Mouse (Mus musculus) inflammation-experienced regulatory T-cells, adult 6 months (primary cell): ENCODE results near the gene Kcnk6. TPM values are rescaled to one million over a fixed set of nuclear protein-coding genes. Genes with fewer than 3 reads are reported as not detected.
"Not testable (repeated sequence)": the region's sequence is repeated elsewhere in the genome, so short reads cannot be mapped to it uniquely, and the experiment has no call there.

ENCODE experiments used
- ATAC-seq: one replicate; pipeline ENCODE4 v1.8.0; 2017
- polyA plus RNA-seq, 3 experiments: library from polyadenylated mRNA; unstranded; fragments of 100-300 nt; shearing (Covaris generic); gene quantifications; one replicate each; pipeline ENCODE4 v1.2.1; 2017

Kcnk6 gene
- polyA plus RNA-seq, 3 experiments from 2014 or later: 1.9 to 4.0 (median 2.0) TPM

- no peak for ATAC-seq
These were observed 14.5 kb upstream of the Kcnk6 start for GRCm38 (mm10) chr7:29246619-29247313.

- no peak for ATAC-seq
These were observed 13.7 kb upstream of the Kcnk6 start for GRCm38 (mm10) chr7:29246015-29246414.

GRCm38 (mm10) chr7:29244732-29245416 lies 12.6 kb upstream of the Kcnk6 start:
- peak; percentile 58 for ATAC-seq

- peak; percentile 98 for ATAC-seq
These were observed 6.0 kb upstream of the Kcnk6 start, which contains the start of gene Yif1b for GRCm38 (mm10) chr7:29238019-29238967. TSS of gene Yif1b (plus strand) at chr7:29238329.

DNA sequence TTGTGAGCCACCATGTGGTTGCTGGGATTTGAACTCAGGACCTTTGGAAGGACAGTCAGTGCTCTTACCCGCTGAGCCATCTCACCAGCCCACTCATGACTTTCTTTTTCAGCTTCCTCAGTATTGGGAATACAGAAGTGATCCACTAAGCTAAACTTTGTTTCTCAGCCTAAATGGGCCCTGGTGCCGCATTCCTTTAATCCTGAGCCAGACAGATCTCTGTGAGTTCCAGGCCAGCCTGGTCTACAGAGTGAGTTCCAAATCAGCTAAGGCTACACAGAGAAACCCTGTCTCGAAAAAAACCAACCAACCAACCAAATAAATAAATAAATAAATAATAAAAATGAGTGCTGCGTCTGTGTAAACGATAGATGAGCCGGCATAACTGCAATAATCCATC lies 5.3 kb upstream of the Kcnk6 start:
- ATAC-seq: not testable (repeated sequence)

DNA sequence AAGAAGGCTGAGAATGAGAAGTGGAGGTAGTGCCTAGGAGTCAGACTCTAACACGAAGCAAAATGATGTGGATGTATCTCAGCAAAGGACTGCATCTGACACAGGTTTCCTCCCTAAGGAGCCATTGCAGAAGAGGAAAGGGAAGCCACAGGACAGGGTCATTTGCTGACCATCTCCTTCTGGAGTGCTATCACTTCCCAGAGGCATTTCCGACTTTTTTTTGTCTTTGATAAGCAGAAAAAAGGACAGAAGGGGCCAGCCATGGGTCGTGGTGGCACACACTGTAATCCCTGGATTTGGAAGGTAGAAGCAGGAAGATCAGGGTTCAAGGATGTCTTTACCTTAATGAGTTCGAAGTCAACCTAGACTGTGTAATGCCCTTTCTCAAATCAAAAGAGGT lies 4.3 kb upstream of the Kcnk6 start:
- ATAC-seq: no peak

DNA sequence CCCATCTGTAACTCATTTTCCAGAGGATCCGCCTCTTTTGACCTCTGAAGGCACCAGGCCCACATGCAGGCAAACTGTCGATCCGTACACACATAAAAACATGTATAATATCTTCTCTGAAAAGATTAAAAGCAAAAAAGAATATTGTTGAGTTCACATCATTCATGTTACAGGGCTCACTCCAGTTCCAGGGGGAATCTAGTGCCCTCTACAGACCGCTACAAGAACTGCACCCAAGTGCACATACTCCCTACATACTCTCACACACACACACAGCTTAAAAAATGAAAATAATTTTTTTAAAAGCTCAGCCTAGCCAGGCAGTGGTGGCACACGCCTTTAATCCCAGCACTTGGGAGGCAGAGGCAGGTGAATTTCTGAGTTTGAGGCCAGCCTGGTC lies 2.3 kb upstream of the Kcnk6 start:
- ATAC-seq: no peak

GRCm38 (mm10) chr7:29233745-29234144 lies 1.4 kb upstream of the Kcnk6 start:
- no peak for ATAC-seq

DNA sequence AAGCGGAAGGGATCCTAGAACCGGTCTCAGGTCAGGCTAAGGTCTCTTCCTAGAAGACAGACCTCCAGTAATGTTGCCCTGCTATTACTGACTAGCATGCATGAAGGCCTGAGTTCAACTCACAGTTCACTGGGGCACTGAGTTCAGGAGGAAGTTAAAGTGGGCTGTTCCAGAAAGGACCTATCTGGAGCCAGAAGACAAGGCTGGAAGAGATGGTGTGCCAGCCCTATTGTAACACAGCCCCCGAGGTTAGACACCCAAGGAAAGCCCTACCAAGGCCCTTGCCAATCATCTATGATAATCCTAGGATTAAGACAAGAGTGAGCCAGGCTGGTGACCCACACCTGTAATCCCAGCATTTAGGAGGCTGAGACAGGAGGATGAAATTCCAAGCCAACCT lies 798 bp downstream of the Kcnk6 start:
- no peak for ATAC-seq

- ATAC-seq: no peak
These were observed 1.8 kb downstream of the Kcnk6 start for GRCm38 (mm10) chr7:29230560-29230959.

GRCm38 (mm10) chr7:29228202-29228601 lies 4.1 kb downstream of the Kcnk6 start:
- peak; percentile 8 for ATAC-seq

GRCm38 (mm10) chr7:29225520-29225919 lies 6.8 kb downstream of the Kcnk6 start:
- ATAC-seq: no peak

DNA sequence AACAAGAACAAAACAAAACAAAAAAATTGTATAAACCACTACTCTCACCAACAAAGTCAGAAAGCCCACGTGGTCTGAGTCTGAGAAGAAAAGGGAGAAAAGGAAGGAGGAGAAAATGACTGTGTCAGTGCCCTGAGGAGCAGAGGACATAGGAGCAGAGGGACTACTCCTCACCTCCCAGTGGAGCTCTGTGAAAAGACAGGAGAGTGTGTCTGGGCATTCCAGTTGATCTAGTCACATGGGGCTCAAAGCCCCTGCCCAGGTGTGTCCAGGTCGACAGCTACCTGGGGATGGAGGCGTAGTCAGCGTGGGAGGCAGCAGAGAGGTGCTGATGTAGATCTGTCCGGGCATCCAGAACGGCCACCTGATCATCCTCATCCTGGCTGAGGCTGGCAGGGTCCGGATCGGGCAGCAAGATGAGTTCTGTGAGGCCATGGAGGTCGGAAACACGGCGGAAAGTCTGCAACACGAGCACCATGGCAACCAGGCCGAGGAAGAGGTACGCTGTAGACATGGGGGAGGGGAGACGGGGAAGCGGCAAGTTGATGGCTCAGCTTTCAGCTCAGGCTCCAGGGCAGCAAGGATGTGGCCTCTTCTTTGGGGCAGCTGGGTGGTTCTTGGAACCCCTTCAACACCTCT lies 7.4 kb downstream of the Kcnk6 start:
- no peak for ATAC-seq

DNA sequence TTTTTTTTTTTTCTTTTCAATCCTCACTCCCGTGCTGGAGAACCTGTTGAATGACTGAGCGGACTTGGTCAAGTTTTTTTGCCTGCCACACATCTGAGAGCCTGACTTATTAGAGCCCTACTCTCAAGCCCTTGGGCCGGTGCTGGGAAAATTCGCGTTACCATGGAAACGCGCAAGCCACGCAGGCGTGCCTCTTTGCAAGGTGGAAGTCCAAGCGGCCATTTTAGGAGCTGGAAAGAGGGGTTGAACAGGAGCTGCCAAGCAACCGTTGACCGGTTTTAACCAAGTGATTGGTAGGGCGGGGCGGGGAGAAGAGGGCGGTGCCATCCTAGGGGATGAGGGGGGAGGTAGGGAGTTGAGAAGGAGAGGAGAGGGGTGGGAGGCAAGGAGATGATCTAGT lies 17.5 kb downstream of the Kcnk6 start:
- no peak for ATAC-seq

- ATAC-seq: no peak
These were observed 18.1 kb downstream of the Kcnk6 start for GRCm38 (mm10) chr7:29214236-29214635.

DNA sequence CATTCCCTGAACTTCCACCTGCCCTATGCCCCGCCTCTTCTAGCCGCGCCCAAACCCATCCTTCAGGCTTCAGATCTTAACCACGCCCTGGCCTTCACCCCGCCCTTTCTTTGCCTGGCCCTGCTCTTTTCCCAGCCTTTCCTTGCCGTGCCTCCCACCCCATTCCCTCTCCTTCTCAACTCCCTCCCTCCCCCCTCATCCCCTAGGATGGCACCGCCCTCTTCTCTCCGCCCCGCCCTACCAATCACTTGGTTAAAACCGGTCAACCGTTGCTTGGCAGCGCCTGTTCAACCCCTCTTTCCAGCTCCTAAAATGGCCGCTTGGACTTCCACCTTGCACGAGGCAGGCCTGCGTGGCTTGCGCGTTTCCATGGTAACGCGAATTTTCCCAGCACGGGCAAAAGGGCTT lies 18.6 kb downstream of the Kcnk6 start, which contains the start of gene Catsperg1:
TSS of gene Catsperg1 (minus strand) at position 361 of the 408 bp plus-strand sequence.
- no peak for ATAC-seq

DNA sequence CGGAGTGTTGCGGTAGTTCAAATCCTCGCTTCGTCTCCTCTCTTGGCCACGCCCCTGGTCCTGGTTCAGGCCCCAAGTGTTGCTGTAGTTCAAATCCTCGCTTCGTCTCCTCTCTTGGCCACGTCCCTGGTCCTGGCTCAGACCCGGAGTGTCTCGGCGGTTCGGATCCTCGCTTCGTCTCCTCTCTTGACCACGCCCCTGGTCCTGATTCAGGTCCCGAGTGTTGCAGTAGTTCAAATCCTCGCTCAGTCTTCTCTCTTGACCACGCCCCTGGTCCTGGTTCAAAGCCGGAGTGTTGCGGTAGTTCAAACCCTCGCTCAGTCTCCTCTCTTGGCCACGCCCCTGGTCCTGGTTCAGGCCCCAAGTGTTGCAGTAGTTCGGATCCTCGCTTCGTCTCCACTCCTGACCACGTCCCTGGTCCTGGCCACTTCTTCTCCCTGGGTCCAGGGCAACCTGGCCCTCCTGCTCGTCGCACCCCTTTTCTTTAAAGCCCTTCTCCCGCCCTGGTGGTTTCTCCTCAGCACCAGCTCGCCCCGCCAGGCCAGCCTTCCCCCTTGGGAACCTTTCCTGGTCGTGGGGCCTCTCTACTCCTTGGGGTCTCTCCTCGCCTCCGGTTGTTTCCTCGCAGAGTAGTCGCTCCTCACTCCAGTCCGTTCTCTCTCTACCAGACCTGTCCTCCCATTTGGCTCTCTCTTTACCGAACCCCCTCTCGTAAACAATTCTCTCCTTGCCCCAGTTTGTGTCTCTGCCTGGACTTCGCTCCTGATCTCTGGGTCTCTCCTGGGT lies 19.3 kb downstream of the Kcnk6 start:
- ATAC-seq: not testable (repeated sequence)

DNA sequence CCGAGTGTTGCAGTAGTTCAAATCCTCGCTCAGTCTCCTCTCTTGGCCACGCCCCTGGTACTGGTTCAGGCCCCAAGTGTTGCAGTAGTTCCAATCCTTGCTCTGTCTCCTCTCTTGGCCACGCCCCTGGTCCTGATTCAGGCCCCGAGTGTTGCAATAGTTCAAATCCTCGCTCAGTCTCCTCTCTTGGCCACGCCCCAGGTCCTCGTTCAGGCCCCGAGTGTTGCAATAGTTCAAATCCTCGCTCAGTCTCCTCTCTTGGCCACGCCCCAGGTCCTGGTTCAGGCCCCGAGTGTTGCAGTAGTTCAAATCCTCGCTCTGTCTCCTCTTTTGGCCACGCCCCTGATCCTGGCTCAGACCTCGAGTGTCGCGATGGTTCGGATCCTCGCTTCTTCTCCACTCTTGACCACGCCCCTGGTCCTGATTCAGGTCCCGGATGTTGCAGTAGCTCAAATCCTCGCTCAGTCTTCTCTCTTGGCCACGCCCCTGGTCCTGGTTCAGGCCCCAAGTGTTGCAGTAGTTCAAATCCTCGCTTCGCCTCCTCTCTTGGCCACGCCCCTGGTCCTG lies 20.0 kb downstream of the Kcnk6 start:
- no peak for ATAC-seq

- peak; percentile 93 for ATAC-seq
These were observed 20.7 kb downstream of the Kcnk6 start for GRCm38 (mm10) chr7:29211415-29212198.

DNA sequence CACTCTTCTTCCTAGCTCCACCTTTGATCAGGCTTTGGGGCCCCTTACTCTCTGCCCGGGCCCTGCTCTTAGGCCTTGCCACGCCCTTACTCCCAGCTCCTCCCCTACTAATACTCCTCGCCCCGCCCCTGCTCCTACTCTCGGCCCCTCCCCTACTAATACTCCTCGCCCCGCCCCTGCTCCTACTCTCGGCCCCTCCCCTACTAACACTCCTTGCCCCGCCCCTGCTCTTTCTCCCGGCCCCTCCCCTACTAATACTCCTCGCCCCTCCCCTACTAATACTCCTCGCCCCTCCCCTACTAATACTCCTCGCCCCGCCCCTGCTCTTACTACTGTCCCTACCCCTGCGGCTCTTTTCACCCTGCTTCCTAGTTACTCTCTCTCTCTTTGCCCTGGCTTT lies 21.3 kb downstream of the Kcnk6 start:
- ATAC-seq: not testable (repeated sequence)
